Mouse (Mus musculus) ovary, postnatal 10 days (tissue): ENCODE data around the gene Ssbp3.

Experiments
- DNase-seq: peaks from one replicate; pipeline ENCODE4 v3.0.0; 2022; ENCODE audit warnings: low spot score

The Ssbp3 gene

GRCm38 (mm10) chr4:106934931-106935582, 24.6 kb downstream of the Ssbp3 start:
- DNase-seq = no peak

- no peak for DNase-seq
Observed at GRCm38 (mm10) chr4:106935583-106935935, 25.1 kb downstream of the Ssbp3 start.

GRCm38 (mm10) chr4:106936041-106936440, 25.5 kb downstream of the Ssbp3 start:
- DNase-seq = no peak

GRCm38 (mm10) chr4:106936741-106937140, 26.2 kb downstream of the Ssbp3 start:
- DNase-seq = no peak

- no peak for DNase-seq
Observed at GRCm38 (mm10) chr4:106938506-106939222, 28.2 kb downstream of the Ssbp3 start.

GRCm38 (mm10) chr4:106939223-106939918, 28.9 kb downstream of the Ssbp3 start:
- DNase-seq = no peak

- no peak for DNase-seq
Observed at GRCm38 (mm10) chr4:106939919-106940227, 29.4 kb downstream of the Ssbp3 start.

GRCm38 (mm10) chr4:106940945-106941344, 30.4 kb downstream of the Ssbp3 start:
- DNase-seq = no peak

- DNase-seq = no peak
Observed at GRCm38 (mm10) chr4:106941475-106941874, 31.0 kb downstream of the Ssbp3 start.

- no peak for DNase-seq
Observed at GRCm38 (mm10) chr4:106942491-106942890, 32.0 kb downstream of the Ssbp3 start.

- DNase-seq = no peak
Observed at GRCm38 (mm10) chr4:106943627-106944026, 33.1 kb downstream of the Ssbp3 start.

- DNase-seq = no peak
Observed at GRCm38 (mm10) chr4:106944898-106945297, 34.4 kb downstream of the Ssbp3 start.

GRCm38 (mm10) chr4:106947741-106948140, 37.2 kb downstream of the Ssbp3 start:
- DNase-seq = no peak

- DNase-seq = no peak
Observed at GRCm38 (mm10) chr4:106948546-106948945, 38.0 kb downstream of the Ssbp3 start.

- DNase-seq = no peak
Observed at GRCm38 (mm10) chr4:106949200-106949599, 38.7 kb downstream of the Ssbp3 start.

- no peak for DNase-seq
Observed at GRCm38 (mm10) chr4:106950801-106951200, 40.3 kb downstream of the Ssbp3 start.

GRCm38 (mm10) chr4:106951455-106951854, 41.0 kb downstream of the Ssbp3 start:
- no peak for DNase-seq

- no peak for DNase-seq
Observed at GRCm38 (mm10) chr4:106953221-106953620, 42.7 kb downstream of the Ssbp3 start.

GRCm38 (mm10) chr4:106953760-106954159, 43.3 kb downstream of the Ssbp3 start:
- no peak for DNase-seq

GRCm38 (mm10) chr4:106955729-106956712, 45.5 kb downstream of the Ssbp3 start:
- no peak for DNase-seq

GRCm38 (mm10) chr4:106958117-106958516, 47.6 kb downstream of the Ssbp3 start:
- no peak for DNase-seq

GRCm38 (mm10) chr4:106958561-106958960, 48.1 kb downstream of the Ssbp3 start:
- DNase-seq = no peak
